ENCODE assay signal across 11 mouse cellular contexts in the genomic region with DNA sequence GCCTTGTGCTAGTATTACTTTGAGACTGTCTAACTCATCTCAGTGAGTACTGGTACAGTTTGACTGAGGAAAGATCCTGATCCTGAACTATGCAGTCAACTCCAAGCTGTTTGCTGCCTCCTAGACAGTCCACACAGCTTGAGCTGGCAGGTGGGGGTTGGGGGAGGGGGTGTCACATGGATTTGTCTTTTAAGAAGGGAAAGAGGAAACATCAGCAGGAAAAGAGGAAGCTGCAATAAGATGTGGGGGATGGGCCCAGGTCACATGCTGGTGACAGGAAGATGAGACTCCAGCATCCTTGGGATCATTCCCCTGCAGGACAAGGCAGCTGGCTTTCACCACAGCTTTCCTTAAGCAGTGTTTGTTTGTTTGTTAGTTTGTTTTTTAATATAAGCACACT. TPM values are rescaled to one million over a fixed set of nuclear protein-coding genes. Genes with fewer than 3 reads are reported as not detected.
A peak's percentile ranks its signal among the peaks of the same experiment; 100 is the strongest.
DNase-seq lines count a peak whose midpoint lies in the region; ATAC-seq and TF ChIP-seq lines count a peak whose summit lies in the region.
"Had no signal": no experiment of that assay in that cellular context is flagged by ENCODE, and none has a peak within 500 bp of the region (broad histone marks: within the 10 kb centered on the region; RNA-seq: fewer than 3 reads in every experiment).

No protein-coding gene starts in this region.

- 0 out of 2 replicates have a peak overlapping the region, but pooled peaks have one; percentile 62 for H3K27ac ChIP-seq in hindbrain, postnatal 0 days
- H3K27ac ChIP-seq in hindbrain, embryonic 16.5 days (ENCODE audit: low read depth, low read length): no peak overlapping the region
- peak overlapping the region; percentile 57; the same call in 1 of the 2 replicates for H3K27ac ChIP-seq in thymus, adult 2 months (ENCODE audit: control insufficient read depth, insufficient read depth, low read length)
- no peak overlapping the region for H3K27ac ChIP-seq in midbrain, embryonic 10.5 days (replicated peaks)
- H3K27ac ChIP-seq in midbrain, embryonic 16.5 days (ENCODE audit: low read length): no peak overlapping the region
- H3K27ac ChIP-seq: embryonic facial prominence, embryonic 13.5 days; neural tube, embryonic 12.5 days had no signal

- no peaks in the 10 kb centered on the region for H3K4me1 ChIP-seq in hindbrain, postnatal 0 days (ENCODE audit: insufficient read depth, low read length)
- no peaks in the 10 kb centered on the region for H3K4me1 ChIP-seq in hindbrain, embryonic 16.5 days (ENCODE audit: control insufficient read depth, insufficient read depth, low read depth, low read length)
- peaks cover 58% of the 10 kb centered on the region for H3K4me1 ChIP-seq in thymus, adult 2 months (replicated peaks; ENCODE audit: control insufficient read depth, insufficient read depth, low read length)
- H3K4me1 ChIP-seq in midbrain, embryonic 10.5 days: peaks cover 7% of the 10 kb centered on the region
- no peaks in the 10 kb centered on the region for H3K4me1 ChIP-seq in midbrain, embryonic 16.5 days (ENCODE audit: control insufficient read depth, insufficient read depth, low read length)
- H3K4me1 ChIP-seq: embryonic facial prominence, embryonic 13.5 days; neural tube, embryonic 12.5 days had no signal

- no peak for DNase-seq in hindbrain, postnatal 0 days (ENCODE audit: low spot score)
- DNase-seq in thymus, adult 2 months: peak; percentile 39
- no peak for DNase-seq in thymus, postnatal 10 days (ENCODE audit: low spot score in 2 of 2)
- DNase-seq in kidney, postnatal 14 days: peak; percentile 45
- peak; percentile 30 for DNase-seq in skeletal muscle tissue, adult 2 months (ENCODE audit: low read depth, low spot score)
- no peak for DNase-seq in midbrain, embryonic 10.5 days (ENCODE audit: low spot score)

- TF ChIP-seq POLR2A in thymus, adult 2 months (IDR thresholded peaks at IDR 0.05; ENCODE audit: control insufficient read depth, extremely low read depth, insufficient read depth, low read length, poor library complexity): no peak

- ATAC-seq in hindbrain, postnatal 0 days: no peak
- no peak for ATAC-seq in hindbrain, embryonic 16.5 days
- ATAC-seq in midbrain, embryonic 16.5 days: no peak
- ATAC-seq: Patski had no signal

- H3K9ac ChIP-seq in hindbrain, postnatal 0 days (replicated peaks; ENCODE audit: low read length): no peak overlapping the region
- no peak overlapping the region for H3K9ac ChIP-seq in hindbrain, embryonic 16.5 days (ENCODE audit: low read depth, low read length)
- H3K9ac ChIP-seq in midbrain, embryonic 16.5 days (ENCODE audit: low read depth, low read length): no peak overlapping the region
- H3K9ac ChIP-seq: embryonic facial prominence, embryonic 13.5 days; neural tube, embryonic 12.5 days had no signal

- no peaks in the 10 kb centered on the region for H3K9me3 ChIP-seq in hindbrain, postnatal 0 days (ENCODE audit: low read length)
- H3K9me3 ChIP-seq in hindbrain, embryonic 16.5 days (ENCODE audit: control insufficient read depth, low read length): no peaks in the 10 kb centered on the region
- no peaks in the 10 kb centered on the region for H3K9me3 ChIP-seq in midbrain, embryonic 10.5 days (replicated peaks)
- no peaks in the 10 kb centered on the region for H3K9me3 ChIP-seq in midbrain, embryonic 16.5 days (replicated peaks; ENCODE audit: control insufficient read depth, low read length, poor library complexity, severe bottlenecking)
- H3K9me3 ChIP-seq: embryonic facial prominence, embryonic 13.5 days; neural tube, embryonic 12.5 days had no signal

- H3K27me3 ChIP-seq in hindbrain, postnatal 0 days (ENCODE audit: insufficient read depth, low read length): no peaks in the 10 kb centered on the region
- no peaks in the 10 kb centered on the region for H3K27me3 ChIP-seq in hindbrain, embryonic 16.5 days (replicated peaks; ENCODE audit: control insufficient read depth, insufficient read depth, low read length)
- no peaks in the 10 kb centered on the region for H3K27me3 ChIP-seq in thymus, adult 2 months (ENCODE audit: control insufficient read depth, insufficient read depth, low read length)
- H3K27me3 ChIP-seq in midbrain, embryonic 10.5 days (ENCODE audit: low read depth, poor library complexity, severe bottlenecking): no peaks in the 10 kb centered on the region
- no peaks in the 10 kb centered on the region for H3K27me3 ChIP-seq in midbrain, embryonic 16.5 days (ENCODE audit: control insufficient read depth, insufficient read depth, low read depth, low read length)
- H3K27me3 ChIP-seq: embryonic facial prominence, embryonic 13.5 days; neural tube, embryonic 12.5 days; Patski had no signal

- H3K36me3 ChIP-seq in hindbrain, postnatal 0 days (ENCODE audit: insufficient read depth, low read length): no peaks in the 10 kb centered on the region
- H3K36me3 ChIP-seq in hindbrain, embryonic 16.5 days (ENCODE audit: control insufficient read depth, insufficient read depth, low read length): no peaks in the 10 kb centered on the region
- no peaks in the 10 kb centered on the region for H3K36me3 ChIP-seq in thymus, adult 2 months (ENCODE audit: control insufficient read depth, insufficient read depth, low read length)
- no peaks in the 10 kb centered on the region for H3K36me3 ChIP-seq in midbrain, embryonic 10.5 days
- no peaks in the 10 kb centered on the region for H3K36me3 ChIP-seq in midbrain, embryonic 16.5 days (ENCODE audit: control insufficient read depth, insufficient read depth, low read length)
- H3K36me3 ChIP-seq: embryonic facial prominence, embryonic 13.5 days; neural tube, embryonic 12.5 days had no signal

- no peak for TF ChIP-seq CTCF in hindbrain, postnatal 0 days (IDR thresholded peaks at IDR 0.05; ENCODE audit: low read depth)
- TF ChIP-seq CTCF in thymus, adult 2 months (IDR thresholded peaks at IDR 0.05; ENCODE audit: borderline replicate concordance, control insufficient read depth, extremely low read depth, insufficient read depth, low read length, poor library complexity): no peak

- H3K4me2 ChIP-seq in hindbrain, postnatal 0 days (ENCODE audit: low read depth, low read length): no peak overlapping the region
- no peak overlapping the region for H3K4me2 ChIP-seq in hindbrain, embryonic 16.5 days (ENCODE audit: low read length)
- no peak overlapping the region for H3K4me2 ChIP-seq in midbrain, embryonic 16.5 days (ENCODE audit: low read length)
- H3K4me2 ChIP-seq: embryonic facial prominence, embryonic 13.5 days; neural tube, embryonic 12.5 days had no signal

- no peak overlapping the region for H3K4me3 ChIP-seq in hindbrain, postnatal 0 days (ENCODE audit: low read length)
- no peak overlapping the region for H3K4me3 ChIP-seq in hindbrain, embryonic 16.5 days (ENCODE audit: low read length)
- H3K4me3 ChIP-seq in thymus, adult 2 months (ENCODE audit: control insufficient read depth, insufficient read depth, low read length): no peak overlapping the region
- no peak overlapping the region for H3K4me3 ChIP-seq in midbrain, embryonic 10.5 days
- no peak overlapping the region for H3K4me3 ChIP-seq in midbrain, embryonic 16.5 days (ENCODE audit: low read depth, low read length)
- H3K4me3 ChIP-seq: embryonic facial prominence, embryonic 13.5 days; neural tube, embryonic 12.5 days had no signal

RNA-seq across cellular contexts. Expression of a gene that starts 8.1 kb away (rescaled TPM):
- total RNA-seq in hindbrain, postnatal 0 days (2014; rRNA removed): 2.6 and 4.7 TPM in 2 replicates
- polyA plus RNA-seq in hindbrain, postnatal 0 days (2015; fragmentation: Nextera tagmentation; extraction: Ambion mirVana): 2.4 and 3.4 TPM in 2 replicates
- 1.9 and 2.6 TPM in 2 replicates for polyA plus RNA-seq in hindbrain, embryonic 16.5 days (2015; fragmentation: Nextera tagmentation; extraction: Ambion mirVana)
- 38.2 and 44.1 TPM in 2 replicates for polyA plus RNA-seq in thymus, adult 2 months (2012; rRNA removed)
- polyA plus RNA-seq in midbrain, embryonic 10.5 days (2016; fragmentation: Nextera tagmentation; extraction: Ambion mirVana): 3.0 and 3.9 TPM in 2 replicates
- polyA plus RNA-seq in midbrain, embryonic 16.5 days (2015; fragmentation: Nextera tagmentation; extraction: Ambion mirVana): 0.76 and 1.7 TPM in 2 replicates

RNA-seq across cellular contexts. Expression of a gene that starts 39.4 kb away (rescaled TPM):
- 6.0 and 6.3 TPM in 2 replicates for total RNA-seq in hindbrain, postnatal 0 days (2014; rRNA removed)
- polyA plus RNA-seq in hindbrain, postnatal 0 days (2015; fragmentation: Nextera tagmentation; extraction: Ambion mirVana): 11.4 and 13.3 TPM in 2 replicates
- 10.1 and 11.0 TPM in 2 replicates for polyA plus RNA-seq in hindbrain, embryonic 16.5 days (2015; fragmentation: Nextera tagmentation; extraction: Ambion mirVana)
- polyA plus RNA-seq in thymus, adult 2 months (2012; rRNA removed): 2.7 and 2.9 TPM in 2 replicates
- 16.7 and 19.2 TPM in 2 replicates for polyA plus RNA-seq in midbrain, embryonic 10.5 days (2016; fragmentation: Nextera tagmentation; extraction: Ambion mirVana)
- 9.2 and 10.0 TPM in 2 replicates for polyA plus RNA-seq in midbrain, embryonic 16.5 days (2015; fragmentation: Nextera tagmentation; extraction: Ambion mirVana)

Comparison
In these comparisons a context has a peak if more than half of its experiments do, and no peak if none do; other contexts are left out.
1. DNase-seq: peak in thymus, adult 2 months (single experiment), kidney, postnatal 14 days (single experiment) and skeletal muscle tissue, adult 2 months (single experiment); none in hindbrain, postnatal 0 days (single experiment), thymus, postnatal 10 days (0 of 2) and midbrain, embryonic 10.5 days (single experiment).
2. H3K27ac ChIP-seq: peak in hindbrain, postnatal 0 days (single experiment) and thymus, adult 2 months (single experiment); none in hindbrain, embryonic 16.5 days (single experiment), midbrain, embryonic 10.5 days (single experiment) and midbrain, embryonic 16.5 days (single experiment).